Mouse (Mus musculus): ENCODE results near the gene Scaf1. TPM values are rescaled to one million over a fixed set of nuclear protein-coding genes. Genes with fewer than 3 reads are reported as not detected.

Gene Scaf1
- total RNA-seq (2021), result 10 to 100 TPM; 48.0 to 48.1 TPM

GRCm38 (mm10) chr7:45015957-45016612, at the start of gene Scaf1:
Gene Scaf1, minus strand, starts transcription at chr7:45016363.
- intact Hi-C loops (cut with DNase I), result loop anchor here (1.0 to 5.0 kb wide), 2 partner anchors 18 to 106 kb away; partner anchors contain the start of genes Bcl2l12 and Rps11
- peak; percentile 97 to 98 for DNase-seq

- peak; percentile 95 for DNase-seq
- intact Hi-C loops (cut with DNase I), result no loop called here
Observed at GRCm38 (mm10) chr7:45062239-45062835, 46.2 kb upstream of the Scaf1 start, which contains the start of the genes Nosip and Prrg2. Gene Nosip, plus strand, starts transcription at chr7:45062429. Gene Prrg2, minus strand, starts transcription at chr7:45062677.

- intact Hi-C loops (cut with DNase I), result no loop called here
- no peak for DNase-seq
Observed at GRCm38 (mm10) chr7:45061532-45062075, 45.4 kb upstream of the Scaf1 start.

- DNase-seq, result no peak
- intact Hi-C loops (cut with DNase I), result no loop called here
Observed at GRCm38 (mm10) chr7:45060632-45061122, 44.5 kb upstream of the Scaf1 start.

GRCm38 (mm10) chr7:45058607-45059571, 42.7 kb upstream of the Scaf1 start:
- intact Hi-C loops (cut with DNase I), result no loop called here
- DNase-seq, result no peak

- no peak for DNase-seq
- intact Hi-C loops (cut with DNase I), result no loop called here
Observed at GRCm38 (mm10) chr7:45056972-45057348, 40.8 kb upstream of the Scaf1 start.

- intact Hi-C loops (cut with DNase I), result no loop called here
- DNase-seq, result no peak
Observed at GRCm38 (mm10) chr7:45056329-45056971, 40.3 kb upstream of the Scaf1 start.

- peak; percentile 87 to 90 for DNase-seq
- intact Hi-C loops (cut with DNase I), result loop anchor here (5.0 kb wide), 1 partner anchor 72 kb away; no protein-coding TSS in a partner anchor
Observed at GRCm38 (mm10) chr7:45053931-45054510, 37.9 kb upstream of the Scaf1 start.

- intact Hi-C loops (cut with DNase I), result loop anchor here (5.0 kb wide), 1 partner anchor 71 kb away; no protein-coding TSS in a partner anchor
Observed at GRCm38 (mm10) chr7:45053117-45053930, 37.2 kb upstream of the Scaf1 start.

GRCm38 (mm10) chr7:45052862-45053116, 36.6 kb upstream of the Scaf1 start, which contains the start of gene Prr12:
Gene Prr12, minus strand, starts transcription at chr7:45052881.
- intact Hi-C loops (cut with DNase I), result loop anchor here (5.0 kb wide), 1 partner anchor 70 kb away; no protein-coding TSS in a partner anchor
- DNase-seq, result no peak

More at GRCm38 (mm10) chr7:45053117-45053930, 37.2 kb upstream of the Scaf1 start:
- DNase-seq, result peak; percentile 67 to 89

GRCm38 (mm10) chr7:45052181-45052861, 36.2 kb upstream of the Scaf1 start:
- intact Hi-C loops (cut with DNase I), result loop anchor here (5.0 kb wide), 1 partner anchor 70 kb away; no protein-coding TSS in a partner anchor
- peak; percentile 41 to 63 for DNase-seq

GRCm38 (mm10) chr7:45051601-45051974, 35.4 kb upstream of the Scaf1 start:
- no peak for DNase-seq
- intact Hi-C loops (cut with DNase I), result loop anchor here (2.0 to 5.0 kb wide), 2 partner anchors 33 to 69 kb away; no protein-coding TSS in a partner anchor

GRCm38 (mm10) chr7:45050945-45051600, 34.9 kb upstream of the Scaf1 start:
- intact Hi-C loops (cut with DNase I), result loop anchor here (2.0 to 5.0 kb wide), 2 partner anchors 32 to 69 kb away; no protein-coding TSS in a partner anchor
- DNase-seq, result peak; percentile 50 to 63

- intact Hi-C loops (cut with DNase I), result no loop called here
- DNase-seq, result peak in 1 of 2 experiments; percentile 39
Observed at GRCm38 (mm10) chr7:45048923-45049657, 32.9 kb upstream of the Scaf1 start.

GRCm38 (mm10) chr7:45048001-45048890, 32.1 kb upstream of the Scaf1 start:
- intact Hi-C loops (cut with DNase I), result no loop called here
- DNase-seq, result no peak

- intact Hi-C loops (cut with DNase I), result no loop called here
- no peak for DNase-seq
Observed at GRCm38 (mm10) chr7:45047491-45047890, 31.3 kb upstream of the Scaf1 start.
